Mouse (Mus musculus): Measurements from ENCODE around the gene Cacng7. TPM values are rescaled to one million over a fixed set of nuclear protein-coding genes. Genes with fewer than 3 reads are reported as not detected.
"Not testable (repeated sequence)": the region's sequence is repeated elsewhere in the genome, so short reads cannot be mapped to it uniquely, and the experiment has no call there.

The Cacng7 gene
- total RNA-seq (2021): 100 to 1,000 TPM; 128 to 138 TPM
- long read RNA-seq, experiment 1, partial matches to known transcripts: 0 of 8 reads
- long read RNA-seq, experiment 1, other reads (novel, unspliced or antisense): 8 of 8 reads
- long read RNA-seq, experiment 2, partial matches to known transcripts: 0 of 13 reads
- long read RNA-seq, experiment 2, other reads (novel, unspliced or antisense): 13 of 13 reads

- no peak for TF ChIP-seq CTCF (conservative IDR thresholded peaks at IDR 0.05)
- peak within 1 kb of the TSS; percentile 80 for H3K4me3 ChIP-seq
- DNase-seq (ENCODE audit: low spot score in 2 of 2): peak; percentile 63 to 65
- H3K27ac ChIP-seq: peak within 1 kb of the TSS; percentile 87
These were observed at the start of gene Cacng7 for GRCm38 (mm10) chr7:3332619-3333521. Gene Cacng7, plus strand, starts transcription at chr7:3332955.

- no peak overlapping the region for H3K4me3 ChIP-seq
- peak in 1 of 2 experiments; percentile 3 for DNase-seq (ENCODE audit: low spot score in 2 of 2)
- TF ChIP-seq CTCF (conservative IDR thresholded peaks at IDR 0.05): no peak
- H3K27ac ChIP-seq: no peak overlapping the region
These were observed 49.5 kb upstream of the Cacng7 start for GRCm38 (mm10) chr7:3283081-3283875.

GRCm38 (mm10) chr7:3284604-3285003 lies 48.2 kb upstream of the Cacng7 start:
- H3K4me3 ChIP-seq: no peak overlapping the region
- no peak for DNase-seq (ENCODE audit: low spot score in 2 of 2)
- no peak overlapping the region for H3K27ac ChIP-seq
- TF ChIP-seq CTCF (conservative IDR thresholded peaks at IDR 0.05): no peak

GRCm38 (mm10) chr7:3286036-3286435 lies 46.7 kb upstream of the Cacng7 start:
- DNase-seq (ENCODE audit: low spot score in 2 of 2): no peak
- no peak for TF ChIP-seq CTCF (conservative IDR thresholded peaks at IDR 0.05)
- no peak overlapping the region for H3K27ac ChIP-seq
- H3K4me3 ChIP-seq: no peak overlapping the region

DNA sequence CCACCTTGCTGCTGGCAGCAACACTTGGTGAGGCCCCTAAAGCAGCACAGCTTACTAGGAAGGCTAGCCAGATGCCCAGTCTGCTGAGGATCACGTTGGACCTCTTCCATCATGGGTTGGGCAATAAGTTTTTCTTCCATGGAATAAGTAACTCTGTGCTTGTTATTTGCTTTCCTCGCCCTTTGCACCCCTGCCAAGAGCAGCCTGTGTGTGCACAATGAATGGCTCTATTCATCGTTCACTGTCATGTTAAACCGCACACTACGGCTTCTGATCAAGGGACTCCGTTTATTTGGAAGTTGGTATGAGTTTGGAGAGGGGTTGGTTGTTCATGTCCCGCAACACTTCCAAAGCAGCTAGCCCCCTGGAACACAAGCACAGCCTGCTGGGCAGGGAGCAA lies 45.6 kb upstream of the Cacng7 start:
- no peak overlapping the region for H3K27ac ChIP-seq
- no peak for TF ChIP-seq CTCF (conservative IDR thresholded peaks at IDR 0.05)
- DNase-seq (ENCODE audit: low spot score in 2 of 2): peak in 1 of 2 experiments; percentile 8
- no peak overlapping the region for H3K4me3 ChIP-seq

GRCm38 (mm10) chr7:3288976-3289970 lies 43.5 kb upstream of the Cacng7 start, which contains the start of the genes Myadm and Prkcg:
Gene Myadm, plus strand, starts transcription at chr7:3289080.
Gene Prkcg, plus strand, starts transcription at chr7:3289179.
- H3K4me3 ChIP-seq: peak within 1 kb of the TSS; percentile 79
- no peak for TF ChIP-seq CTCF (conservative IDR thresholded peaks at IDR 0.05)
- H3K27ac ChIP-seq: peak within 1 kb of the TSS; percentile 94
- peak; percentile 45 to 59 for DNase-seq (ENCODE audit: low spot score in 2 of 2)

- DNase-seq (ENCODE audit: low spot score in 2 of 2): peak; percentile 81 to 92
- H3K4me3 ChIP-seq: peak overlapping the region; percentile 79
- H3K27ac ChIP-seq: peak overlapping the region; percentile 94
- no peak for TF ChIP-seq CTCF (conservative IDR thresholded peaks at IDR 0.05)
These were observed 42.3 kb upstream of the Cacng7 start for GRCm38 (mm10) chr7:3290257-3291033.

- 0 out of 2 replicates have a peak overlapping the region, but pooled peaks have one; percentile 25 for H3K27ac ChIP-seq
- peak overlapping the region; percentile 79; the same call in 1 of the 2 replicates for H3K4me3 ChIP-seq
- no peak for TF ChIP-seq CTCF (conservative IDR thresholded peaks at IDR 0.05)
- DNase-seq (ENCODE audit: low spot score in 2 of 2): peak in 1 of 2 experiments; percentile 5
These were observed 41.6 kb upstream of the Cacng7 start for GRCm38 (mm10) chr7:3291197-3291596.

- peak in 1 of 2 experiments; percentile 7 for DNase-seq (ENCODE audit: low spot score in 2 of 2)
- TF ChIP-seq CTCF (conservative IDR thresholded peaks at IDR 0.05): no peak
- Histone ChIP-seq H3K27ac (0 out of 2 replicates have a peak overlapping the region, but pooled peaks have one; percentile 25), H3K4me3 (no peak overlapping the region)
These were observed 41.0 kb upstream of the Cacng7 start for GRCm38 (mm10) chr7:3291764-3292163.

- 0 out of 2 replicates have a peak overlapping the region, but pooled peaks have one; percentile 25 for H3K27ac ChIP-seq
- H3K4me3 ChIP-seq; DNase-seq (ENCODE audit: low spot score in 2 of 2): not testable (repeated sequence)
These were observed 40.5 kb upstream of the Cacng7 start for GRCm38 (mm10) chr7:3292271-3292670.

DNA sequence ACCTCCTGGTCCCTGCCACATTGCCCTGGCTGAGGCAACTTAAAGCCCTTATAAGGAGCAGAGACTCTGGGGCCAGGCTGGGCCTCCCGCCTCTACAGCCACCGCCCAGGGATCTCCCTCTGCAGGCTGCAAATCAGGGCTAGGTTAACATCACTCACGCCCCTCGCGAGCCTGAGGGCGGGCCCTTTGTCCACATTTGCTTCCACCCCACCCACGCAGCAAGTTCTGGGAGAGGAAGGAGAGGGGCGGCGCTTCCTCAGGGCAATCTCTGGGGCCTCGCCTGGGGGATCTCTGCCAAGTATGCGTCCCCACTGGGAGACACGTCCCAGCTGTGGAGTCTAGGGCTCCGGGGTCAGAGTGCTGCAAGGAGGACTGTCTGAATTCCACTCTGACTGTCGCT lies 40.0 kb upstream of the Cacng7 start:
- H3K4me3 ChIP-seq: peak overlapping the region; percentile 35
- TF ChIP-seq CTCF (conservative IDR thresholded peaks at IDR 0.05): no peak
- no peak for DNase-seq (ENCODE audit: low spot score in 2 of 2)
- peak overlapping the region; percentile 61; the same call in 1 of the 2 replicates for H3K27ac ChIP-seq
